Mouse (Mus musculus) right cerebral cortex, postnatal 14 days (tissue): ENCODE results near the gene Hdgf.

Experiments
- DNase-seq: peaks from one replicate; pipeline ENCODE4 v3.0.0; 2022

The Hdgf gene

DNA sequence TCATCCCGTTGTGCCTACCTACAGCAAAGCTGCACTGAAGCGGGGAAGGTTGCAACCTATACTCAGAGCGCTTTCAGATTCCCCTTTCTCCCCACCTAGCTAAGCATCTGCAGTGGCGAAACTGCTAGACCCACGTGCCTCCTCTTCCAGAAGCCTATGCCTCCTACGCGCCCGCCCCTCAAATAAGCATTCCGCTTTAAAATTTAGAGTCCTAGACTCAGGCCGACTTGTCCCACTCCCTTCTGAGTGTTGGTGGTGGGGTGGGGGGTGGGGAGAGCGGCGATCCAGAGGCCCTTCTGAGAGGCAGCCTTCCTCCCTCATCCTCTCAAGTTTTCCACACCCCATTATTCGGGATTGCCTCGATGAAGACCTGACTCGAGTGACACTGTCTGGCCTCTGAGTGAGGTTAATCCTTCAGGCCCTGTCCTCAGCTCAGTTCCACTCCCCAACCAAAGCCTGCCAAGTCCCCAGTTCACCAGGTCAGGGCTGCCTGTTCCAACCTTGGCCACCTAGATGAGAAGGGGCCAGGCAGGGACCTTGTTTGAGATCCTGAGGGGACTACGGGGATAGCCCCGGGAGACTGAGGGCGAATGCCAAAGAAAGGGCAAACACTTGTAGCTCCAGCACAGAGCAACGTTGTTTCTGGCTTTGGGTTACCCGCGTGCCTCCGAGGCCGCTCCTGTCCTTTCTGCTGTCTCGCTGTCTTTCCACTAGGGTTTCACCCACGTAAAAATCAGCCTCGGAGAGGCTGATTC lies 41.1 kb downstream of the Hdgf start:
- no peak for DNase-seq

DNA sequence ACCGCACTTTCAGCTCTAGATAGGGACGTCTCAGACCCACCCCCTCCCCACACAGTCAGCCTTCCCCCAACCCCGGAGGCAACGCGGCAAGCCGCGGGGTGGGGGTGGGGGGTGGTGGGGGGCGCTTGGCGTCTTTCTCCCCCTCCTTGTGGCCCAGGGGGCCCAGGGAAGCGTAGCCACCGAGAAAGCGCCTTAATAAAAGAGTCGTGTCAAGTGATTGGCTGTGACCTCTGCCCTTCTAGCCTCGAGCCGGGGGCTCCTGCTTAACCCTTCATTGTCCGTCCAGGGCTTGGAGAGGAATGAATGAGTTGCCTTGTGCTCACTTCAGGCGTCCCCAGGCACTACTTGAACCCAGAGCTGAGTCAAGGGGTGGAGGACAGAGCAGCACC lies 41.7 kb downstream of the Hdgf start:
- no peak for DNase-seq

DNA sequence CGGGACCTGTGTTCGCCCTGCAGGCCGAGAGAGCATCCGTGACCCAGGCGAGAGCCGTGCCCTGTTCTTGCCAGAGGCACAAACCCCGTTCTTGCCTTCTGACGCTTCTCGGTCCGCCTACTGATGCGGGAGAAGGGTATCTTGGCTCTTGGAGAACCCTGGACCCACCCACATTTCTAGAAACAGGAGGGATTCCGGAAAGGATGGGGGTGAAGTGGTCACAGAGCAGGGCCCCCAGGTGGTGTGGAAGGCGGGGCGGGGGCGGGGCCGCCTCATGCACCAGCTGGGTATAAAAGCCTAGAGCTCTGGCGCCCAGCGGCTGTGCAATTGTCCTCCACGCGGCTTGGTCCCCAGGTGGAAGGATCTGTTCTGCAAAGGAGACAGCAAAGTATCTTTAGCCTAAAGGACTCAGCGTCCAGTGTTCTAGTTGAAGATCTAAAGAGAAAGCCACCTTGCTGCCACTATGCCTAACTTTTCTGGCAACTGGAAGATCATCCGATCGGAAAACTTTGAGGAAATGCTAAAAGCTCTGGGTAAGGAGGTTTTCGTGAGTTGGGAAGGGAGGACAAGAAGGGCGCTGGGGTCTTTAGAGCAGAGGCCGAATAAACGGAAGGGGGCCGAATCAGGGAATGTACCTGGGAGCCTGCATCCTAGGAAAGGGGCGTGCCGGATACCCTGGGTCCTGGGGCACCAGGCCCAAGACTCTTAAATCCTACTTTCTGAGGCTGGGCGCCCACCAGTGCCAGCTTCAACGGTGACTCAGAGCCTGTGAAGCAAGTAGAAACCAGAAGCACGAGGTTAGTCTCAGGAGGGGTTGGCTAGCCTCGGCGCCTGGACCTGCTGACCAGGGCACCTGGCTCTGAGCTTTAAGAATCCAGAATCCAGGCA lies 42.5 kb downstream of the Hdgf start, which contains the start of gene Crabp2:
TSS of gene Crabp2 (plus strand) at position 289 of the 888 bp plus-strand sequence.
- no peak for DNase-seq

DNA sequence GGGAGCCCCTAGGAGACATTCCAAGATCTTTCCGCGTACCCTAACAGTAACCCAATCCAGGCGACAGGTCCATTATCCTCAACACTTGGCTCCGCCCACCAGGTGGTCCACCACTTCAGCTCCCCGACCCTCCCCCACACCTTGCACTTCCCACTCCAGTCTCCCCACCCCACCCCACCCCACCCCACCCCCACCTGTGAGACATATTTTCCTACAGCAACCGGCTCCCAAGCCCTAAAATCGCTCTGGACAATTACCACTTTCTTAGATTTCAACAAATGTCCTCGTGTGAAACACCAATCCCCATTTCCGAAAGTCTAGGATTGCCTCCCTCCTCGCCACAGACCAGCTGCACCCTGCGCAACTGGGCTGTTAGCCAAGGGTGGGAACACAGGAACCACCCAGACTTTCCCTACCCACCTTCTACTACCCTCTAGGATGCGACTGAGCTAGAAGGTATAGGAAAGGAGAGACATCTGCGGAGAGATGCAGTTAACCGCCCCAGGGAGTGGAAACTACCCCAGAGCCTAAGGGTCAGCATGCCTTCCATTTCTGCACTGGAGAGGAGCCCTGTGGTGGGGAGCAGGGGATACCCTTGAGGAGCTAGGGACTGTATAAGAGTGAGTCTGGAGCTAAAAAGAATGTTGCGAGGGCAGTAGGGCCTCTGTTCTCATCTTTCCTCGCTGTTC lies 43.3 kb downstream of the Hdgf start:
- no peak for DNase-seq

DNA sequence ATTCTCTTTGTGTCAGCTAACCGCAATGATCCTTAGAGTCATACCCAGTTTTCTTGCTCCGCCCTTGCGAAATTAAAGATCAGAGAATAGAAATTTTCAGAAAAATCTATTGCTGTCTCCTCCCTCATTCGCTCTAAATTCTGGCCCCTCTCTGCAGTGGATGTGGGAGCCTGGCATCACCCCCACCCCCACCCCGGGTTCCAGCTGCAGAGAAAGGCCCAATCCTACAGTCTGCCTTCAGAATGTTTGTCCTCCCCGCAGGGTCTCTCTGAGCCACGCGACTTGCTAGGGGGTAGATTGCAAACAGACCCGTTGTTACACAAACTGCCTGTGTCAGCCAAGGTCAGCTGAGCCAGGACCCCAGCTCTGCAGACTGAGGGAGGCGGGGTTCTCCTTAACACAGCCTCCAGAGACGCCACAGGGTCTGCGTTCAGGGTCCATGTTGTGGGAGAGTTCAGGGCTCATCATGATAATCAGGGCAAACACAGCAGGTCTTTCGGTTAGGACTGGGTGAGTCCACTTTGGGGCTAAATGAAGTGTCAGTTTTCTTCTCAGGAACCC lies 43.9 kb downstream of the Hdgf start:
- no peak for DNase-seq

DNA sequence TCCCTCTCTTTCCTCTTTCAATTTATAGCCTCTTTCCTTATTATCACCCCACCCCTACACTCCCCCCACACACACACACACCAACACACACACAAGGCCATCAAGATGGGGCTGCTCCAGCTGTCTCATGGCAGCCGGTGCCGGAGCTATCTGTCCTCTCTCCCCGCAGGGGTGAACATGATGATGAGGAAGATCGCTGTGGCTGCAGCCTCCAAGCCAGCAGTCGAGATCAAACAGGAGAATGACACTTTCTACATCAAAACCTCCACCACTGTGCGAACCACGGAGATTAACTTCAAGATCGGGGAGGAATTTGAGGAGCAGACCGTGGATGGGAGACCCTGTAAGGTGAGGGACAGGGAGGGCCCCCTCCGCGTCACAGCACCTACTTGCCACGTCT lies 45.8 kb downstream of the Hdgf start:
- DNase-seq, result no peak

DNA sequence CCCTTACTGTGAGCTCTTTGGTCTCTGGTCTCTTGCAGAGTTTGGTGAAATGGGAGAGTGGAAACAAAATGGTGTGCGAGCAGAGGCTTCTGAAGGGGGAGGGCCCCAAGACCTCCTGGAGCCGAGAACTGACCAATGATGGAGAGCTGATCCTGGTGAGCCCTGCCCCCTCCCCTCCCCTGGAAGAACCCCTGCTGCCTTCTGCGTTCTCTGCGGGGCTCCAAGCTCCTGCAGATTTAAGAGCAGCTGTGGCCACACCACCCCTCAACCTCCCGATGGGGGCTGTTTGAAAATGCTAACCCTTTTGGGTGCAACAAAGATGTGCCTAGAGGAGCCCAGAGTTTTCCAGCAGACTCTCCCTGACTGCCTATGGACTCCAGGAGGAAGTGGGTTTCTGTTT lies 46.3 kb downstream of the Hdgf start:
- DNase-seq, result no peak

DNA sequence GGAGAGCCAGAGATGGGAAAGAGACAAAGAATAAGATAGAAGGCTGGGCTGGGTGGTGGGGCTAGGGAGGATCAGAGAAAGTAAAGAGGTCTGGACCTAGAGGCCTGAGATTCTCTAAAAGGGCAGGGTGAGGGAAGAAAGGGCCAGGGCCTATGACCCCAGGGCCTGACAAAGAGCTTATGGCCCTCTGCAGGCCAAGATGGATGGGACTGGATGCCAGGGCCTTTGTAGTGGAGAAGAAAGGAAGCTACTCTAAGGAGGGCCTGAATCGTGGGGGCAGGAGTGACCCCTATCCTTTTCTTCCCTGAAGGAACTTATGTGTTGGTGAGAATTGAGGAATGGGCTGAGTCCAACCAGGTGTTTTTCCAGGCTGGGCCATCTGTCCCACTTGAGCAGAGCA lies 51.9 kb downstream of the Hdgf start:
- no peak for DNase-seq

DNA sequence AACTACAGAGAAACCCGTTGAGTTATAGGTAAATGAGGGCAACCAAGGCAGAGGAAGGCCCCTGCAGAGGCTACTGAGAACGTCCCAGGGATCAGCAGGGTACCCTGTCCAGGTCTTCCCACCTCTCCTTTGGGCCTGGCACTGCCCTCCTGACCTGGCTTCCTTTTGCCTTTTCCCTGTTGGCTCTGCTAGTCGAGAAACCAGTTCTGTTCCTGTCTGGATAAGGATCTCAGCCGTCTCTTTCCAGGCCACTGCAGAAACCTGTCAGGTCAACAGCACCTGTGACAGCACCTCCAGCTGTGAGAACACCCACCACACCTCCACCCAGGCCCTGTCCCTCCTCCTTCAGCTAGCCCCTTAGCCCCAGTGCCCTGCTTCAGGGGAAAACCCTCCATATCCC lies 52.4 kb downstream of the Hdgf start:
- no peak for DNase-seq

DNA sequence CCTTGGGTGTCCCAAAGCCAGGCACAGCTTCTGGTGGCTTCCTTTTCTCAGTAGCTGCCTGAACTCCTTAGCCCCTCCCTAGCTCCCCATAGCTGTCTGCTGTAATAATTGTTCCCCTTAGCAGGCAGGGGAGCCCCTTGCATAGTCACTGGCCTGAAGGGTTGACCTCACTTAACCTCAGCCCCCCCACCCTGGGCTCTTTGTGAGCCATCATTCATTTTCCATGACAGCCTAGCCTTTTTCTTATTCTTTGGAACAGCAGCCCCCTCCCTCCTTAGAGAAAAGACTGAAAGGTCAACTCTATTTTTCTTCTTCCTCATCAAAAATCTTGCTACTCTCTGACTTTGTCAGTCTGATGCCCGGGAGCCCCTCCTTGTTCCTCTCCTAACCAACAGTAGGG lies 52.8 kb downstream of the Hdgf start:
- DNase-seq, result no peak

DNA sequence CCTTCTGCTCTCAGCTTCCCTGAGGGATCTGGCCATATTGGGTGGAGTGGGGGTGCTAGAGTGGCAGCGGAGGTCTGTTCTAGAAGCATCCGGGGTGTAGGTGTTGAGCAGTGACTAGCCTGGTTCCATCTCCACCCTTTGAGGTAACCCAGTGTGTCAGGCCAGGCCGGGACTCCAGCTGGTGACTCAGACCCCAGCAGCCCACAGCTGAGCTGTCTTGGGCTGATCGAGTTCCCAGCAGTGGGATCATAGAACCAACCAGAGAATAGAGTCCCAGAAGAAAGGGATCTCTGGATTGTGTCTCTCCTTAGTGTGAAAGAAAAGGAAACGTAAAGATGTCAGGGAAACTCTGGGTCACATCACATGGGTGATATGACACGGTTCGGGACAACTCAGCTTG lies 53.2 kb downstream of the Hdgf start:
- DNase-seq, result no peak

DNA sequence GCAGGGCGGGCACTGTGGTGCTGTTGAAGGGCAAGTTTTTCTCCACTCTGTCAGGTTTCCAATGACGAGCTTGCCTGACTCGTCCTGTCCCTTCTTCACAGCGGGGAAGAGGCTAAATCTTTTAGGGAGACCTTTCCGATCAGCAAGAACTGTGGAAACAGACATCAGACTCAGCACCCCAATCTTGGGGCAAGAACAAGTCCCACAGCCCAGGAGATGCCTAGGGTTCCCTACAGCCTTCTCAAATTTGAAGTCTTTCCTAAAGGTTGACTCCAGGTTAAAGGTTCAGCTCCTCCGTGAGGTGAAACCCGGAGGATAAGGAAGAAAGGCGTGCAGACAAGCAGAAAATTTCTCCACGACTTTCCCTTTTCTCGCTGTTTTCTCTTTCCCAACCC lies 54.1 kb downstream of the Hdgf start:
- no peak for DNase-seq

DNA sequence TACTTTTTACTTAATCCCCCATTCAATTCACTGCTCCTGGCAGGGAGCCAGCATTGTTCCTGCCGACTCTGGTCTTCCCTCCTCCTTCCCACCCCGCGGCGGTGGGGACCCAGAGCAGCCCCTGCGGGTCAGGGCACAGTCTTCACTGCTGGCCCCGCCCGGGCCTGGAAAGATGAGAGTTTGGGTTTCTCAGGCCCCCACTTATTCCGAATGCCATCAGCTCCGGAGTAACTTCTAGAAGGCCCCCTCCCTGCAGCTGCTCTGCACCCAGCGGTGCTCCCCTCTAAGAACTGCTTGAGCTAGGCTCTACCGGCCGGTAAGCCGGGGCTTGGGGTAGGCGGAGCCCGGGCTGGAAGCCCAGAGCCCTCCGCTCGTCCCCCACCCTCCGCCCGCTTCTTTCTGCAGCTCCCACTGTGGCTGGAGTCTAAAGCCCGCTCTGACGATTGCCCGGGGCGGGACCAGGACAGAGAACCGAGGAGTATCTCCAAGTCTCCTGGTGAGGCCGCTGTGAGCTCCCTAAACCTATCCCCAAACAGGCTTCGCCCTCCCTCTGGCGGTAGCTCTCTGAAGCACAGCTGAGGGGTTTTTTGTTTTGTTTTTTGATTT lies 54.6 kb downstream of the Hdgf start:
- DNase-seq, result peak; percentile 82
